Mouse (Mus musculus) skeletal muscle tissue, adult 2 months (tissue): Measurements from ENCODE around the gene Spem2.
A peak's percentile ranks its signal among the peaks of the same experiment; 100 is the strongest.
"Not testable (repeated sequence)": the region's sequence is repeated elsewhere in the genome, so short reads cannot be mapped to it uniquely, and the experiment has no call there.

Experiments used
- DNase-seq: peaks from one replicate; pipeline ENCODE4 v3.0.0-alpha.2; 2012; ENCODE audit warnings: low read depth, low spot score

Gene Spem2

GRCm38 (mm10) chr11:69818365-69818764, at the start of gene Spem2:
Gene Spem2, minus strand, starts transcription at chr11:69818465.
- no peak for DNase-seq

- DNase-seq, result no peak
Observed at GRCm38 (mm10) chr11:69867335-69867734, 49.1 kb upstream of the Spem2 start.

GRCm38 (mm10) chr11:69865561-69865960, 47.3 kb upstream of the Spem2 start:
- no peak for DNase-seq

GRCm38 (mm10) chr11:69864138-69864860, 46.0 kb upstream of the Spem2 start:
- DNase-seq, result no peak

GRCm38 (mm10) chr11:69863729-69864128, 45.5 kb upstream of the Spem2 start:
- not testable (repeated sequence) for DNase-seq

GRCm38 (mm10) chr11:69858113-69858998, 40.1 kb upstream of the Spem2 start, which contains the start of gene Tnk1:
Gene Tnk1, minus strand, starts transcription at chr11:69858730.
- DNase-seq, result no peak

GRCm38 (mm10) chr11:69855347-69855746, 37.1 kb upstream of the Spem2 start:
- no peak for DNase-seq

- no peak for DNase-seq
Observed at GRCm38 (mm10) chr11:69854680-69855079, 36.4 kb upstream of the Spem2 start.

GRCm38 (mm10) chr11:69853994-69854393, 35.7 kb upstream of the Spem2 start:
- DNase-seq, result no peak

- DNase-seq, result no peak
Observed at GRCm38 (mm10) chr11:69850754-69851153, 32.5 kb upstream of the Spem2 start.

GRCm38 (mm10) chr11:69849884-69850283, 31.6 kb upstream of the Spem2 start:
- no peak for DNase-seq

- no peak for DNase-seq
Observed at GRCm38 (mm10) chr11:69849128-69849527, 30.9 kb upstream of the Spem2 start.

GRCm38 (mm10) chr11:69848021-69848420, 29.8 kb upstream of the Spem2 start:
- DNase-seq, result no peak

GRCm38 (mm10) chr11:69846738-69847688, 28.7 kb upstream of the Spem2 start:
- no peak for DNase-seq

- peak; percentile 79 for DNase-seq
Observed at GRCm38 (mm10) chr11:69846198-69846680, 28.0 kb upstream of the Spem2 start, which contains the start of gene Plscr3. Gene Plscr3, plus strand, starts transcription at chr11:69846376.

GRCm38 (mm10) chr11:69838714-69839104, 20.4 kb upstream of the Spem2 start:
- no peak for DNase-seq

- DNase-seq, result peak; percentile 97
Observed at GRCm38 (mm10) chr11:69837952-69838713, 19.9 kb upstream of the Spem2 start, which contains the start of gene Tmem256. Gene Tmem256, plus strand, starts transcription at chr11:69838514.

- DNase-seq, result no peak
Observed at GRCm38 (mm10) chr11:69837604-69837951, 19.3 kb upstream of the Spem2 start, which contains the start of gene Nlgn2. Gene Nlgn2, minus strand, starts transcription at chr11:69837784.

- DNase-seq, result no peak
Observed at GRCm38 (mm10) chr11:69836703-69837576, 18.7 kb upstream of the Spem2 start.
